Mouse (Mus musculus) macrophage (primary cell): ENCODE data around the gene Dyrk1a. TPM values are rescaled to one million over a fixed set of nuclear protein-coding genes. Genes with fewer than 3 reads are reported as not detected.

Experiments
- H3K27ac ChIP-seq: fragments of 350-480 bp; formaldehyde crosslinking; 2 replicates; pipeline ENCODE4 v1.9.0; 2021
- H3K36me3 ChIP-seq: fragments of 350-480 bp; formaldehyde crosslinking; 2 replicates; pipeline ENCODE4 v1.9.0; 2021; ENCODE audit errors: inconsistent target
- H3K4me3 ChIP-seq: fragments of 350-480 bp; formaldehyde crosslinking; 2 replicates; pipeline ENCODE4 v1.9.0; 2021; ENCODE audit errors: inconsistent target
- H3K79me2 ChIP-seq: fragments of 350-480 bp; formaldehyde crosslinking; 2 replicates; pipeline ENCODE4 v1.9.0; 2021; ENCODE audit errors: inconsistent target
- WGBS: methylation state at CpG from one replicate; pipeline ENCODE4 v1.1.7; 2026; ENCODE audit warnings: inconsistent platforms; ENCODE audit not compliant: missing documents; 5-methylcytosine and 5-hydroxymethylcytosine counted together
- polyA plus RNA-seq: library from polyadenylated mRNA; stranded (reverse); fragments of 250-400 nt; gene quantifications from 3 replicates; pipeline ENCODE4 v1.2.4, GENCODE M21; 2018; ENCODE audit warnings: inconsistent platforms
- total RNA-seq, 78 experiments: library from RNA; depleted of rRNA; stranded (reverse); fragments of 250-400 nt; gene quantifications; 1 replicate in 9 of 78; 2 replicates in 24 of 78; 3 replicates in 43 of 78; 4 replicates in 2 of 78; pipeline ENCODE4 v1.2.4; 2018; ENCODE audit warnings: inconsistent platforms in 56 of 78

The Dyrk1a gene
- total RNA-seq (2018; cell fraction: chromatin; rRNA removed) = 100 to 1,000 TPM in 3 of 26 experiments, 10 to 100 TPM in 23; 54.2 to 149 (median 85.4) TPM
- 10 to 100 TPM; 40.1 to 59.8 (median 43.8) TPM for total RNA-seq (2018; cell fraction: cytosol; rRNA removed)
- total RNA-seq (2018; cell fraction: nucleus; rRNA removed) = 10 to 100 TPM; 54.6 to 87.2 (median 64.8) TPM
- 22.5 to 30.9 TPM (median 25.6 TPM) in 3 replicates for polyA plus RNA-seq

- under 1% methylated on average over 110 of the region's 133 CpGs for WGBS
Observed at GRCm38 (mm10) chr16:94569229-94570176, at the start of gene Dyrk1a. TSS of gene Dyrk1a (plus strand) at chr16:94570010.

GRCm38 (mm10) chr16:94523594-94524377 lies 46.0 kb upstream of the Dyrk1a start:
- peaks cover 70% of the 10 kb centered on the region for H3K79me2 ChIP-seq
- WGBS = 81% methylated on average over 6 of the region's 6 CpGs
- no peaks in the 10 kb centered on the region for H3K36me3 ChIP-seq
- no peak overlapping the region for H3K4me3 ChIP-seq
- no peak overlapping the region for H3K27ac ChIP-seq

More at GRCm38 (mm10) chr16:94569229-94570176, at the start of gene Dyrk1a:
- H3K27ac ChIP-seq = peak within 1 kb of the TSS; percentile 76
- no peaks in the 10 kb centered on the region for H3K36me3 ChIP-seq
- H3K4me3 ChIP-seq = peak within 1 kb of the TSS; percentile 66
- peaks cover 37% of the 10 kb centered on the region for H3K79me2 ChIP-seq

- H3K4me3 ChIP-seq = peak overlapping the region; percentile 93
- H3K36me3 ChIP-seq = no peaks in the 10 kb centered on the region
- WGBS = 92% methylated on average over 8 of the region's 9 CpGs
- peak overlapping the region; percentile 90 for H3K27ac ChIP-seq
- H3K79me2 ChIP-seq = peaks cover 63% of the 10 kb centered on the region
Observed at GRCm38 (mm10) chr16:94524691-94525090, 45.1 kb upstream of the Dyrk1a start.

GRCm38 (mm10) chr16:94525955-94526343 lies 43.9 kb upstream of the Dyrk1a start:
- H3K4me3 ChIP-seq = peak overlapping the region; percentile 93
- WGBS = under 1% methylated on average over 24 of the region's 24 CpGs
- H3K79me2 ChIP-seq = peaks cover 50% of the 10 kb centered on the region
- H3K36me3 ChIP-seq = no peaks in the 10 kb centered on the region
- H3K27ac ChIP-seq = peak overlapping the region; percentile 90

GRCm38 (mm10) chr16:94526344-94527151 lies 43.3 kb upstream of the Dyrk1a start, which contains the start of gene Vps26c:
TSS of gene Vps26c (minus strand) at chr16:94526830.
- Histone ChIP-seq H3K36me3 (no peaks in the 10 kb centered on the region), H3K4me3 (peak within 1 kb of the TSS; percentile 93), H3K27ac (peak within 1 kb of the TSS; percentile 90), H3K79me2 (peaks cover 44% of the 10 kb centered on the region)
- WGBS = under 1% methylated on average over 56 of the region's 93 CpGs

- peak overlapping the region; percentile 71 for H3K27ac ChIP-seq
- WGBS = 2% methylated on average over 11 of the region's 13 CpGs
- H3K4me3 ChIP-seq = peak overlapping the region; percentile 61
- no peaks in the 10 kb centered on the region for H3K36me3 ChIP-seq
- H3K79me2 ChIP-seq = peaks cover 38% of the 10 kb centered on the region
Observed at GRCm38 (mm10) chr16:94527152-94527534, 42.7 kb upstream of the Dyrk1a start.

GRCm38 (mm10) chr16:94527546-94527945 lies 42.3 kb upstream of the Dyrk1a start:
- Histone ChIP-seq H3K4me3 (peak overlapping the region; percentile 61), H3K27ac (peak overlapping the region; percentile 71), H3K36me3 (no peaks in the 10 kb centered on the region), H3K79me2 (peaks cover 34% of the 10 kb centered on the region)
- WGBS = 53% methylated on average over 3 of the region's 3 CpGs

- no peaks in the 10 kb centered on the region for H3K36me3 ChIP-seq
- 93% methylated on average over 4 of the region's 4 CpGs for WGBS
- no peak overlapping the region for H3K27ac ChIP-seq
- H3K4me3 ChIP-seq = no peak overlapping the region
- no peaks in the 10 kb centered on the region for H3K79me2 ChIP-seq
Observed at GRCm38 (mm10) chr16:94531268-94531667, 38.5 kb upstream of the Dyrk1a start.

GRCm38 (mm10) chr16:94533679-94534078 lies 36.1 kb upstream of the Dyrk1a start:
- H3K79me2 ChIP-seq = no peaks in the 10 kb centered on the region
- H3K36me3 ChIP-seq = no peaks in the 10 kb centered on the region
- no peak overlapping the region for H3K4me3 ChIP-seq
- H3K27ac ChIP-seq = no peak overlapping the region
- WGBS = 95% methylated on average over 6 of the region's 6 CpGs

- no peak overlapping the region for H3K27ac ChIP-seq
- no peak overlapping the region for H3K4me3 ChIP-seq
- no peaks in the 10 kb centered on the region for H3K36me3 ChIP-seq
- no peaks in the 10 kb centered on the region for H3K79me2 ChIP-seq
- WGBS = 86% methylated on average over 5 of the region's 5 CpGs
Observed at GRCm38 (mm10) chr16:94535716-94536115, 34.1 kb upstream of the Dyrk1a start.

- Histone ChIP-seq H3K27ac (peak overlapping the region; percentile 18; the same call in 1 of the 2 replicates), H3K79me2 (no peaks in the 10 kb centered on the region), H3K4me3 (no peak overlapping the region), H3K36me3 (no peaks in the 10 kb centered on the region)
- WGBS = 90% methylated on average over 6 of the region's 7 CpGs
Observed at GRCm38 (mm10) chr16:94536417-94537158, 33.2 kb upstream of the Dyrk1a start.

GRCm38 (mm10) chr16:94537159-94537527 lies 32.7 kb upstream of the Dyrk1a start:
- Histone ChIP-seq H3K4me3 (no peak overlapping the region), H3K36me3 (no peaks in the 10 kb centered on the region), H3K79me2 (no peaks in the 10 kb centered on the region), H3K27ac (peak overlapping the region; percentile 18; the same call in 1 of the 2 replicates)
- WGBS = 27% methylated on average over 9 of the region's 9 CpGs

GRCm38 (mm10) chr16:94540140-94540539 lies 29.7 kb upstream of the Dyrk1a start:
- Histone ChIP-seq H3K4me3 (no peak overlapping the region), H3K36me3 (no peaks in the 10 kb centered on the region), H3K27ac (no peak overlapping the region), H3K79me2 (no peaks in the 10 kb centered on the region)
- 100% methylated on average over 3 of the region's 9 CpGs for WGBS
